Mouse (Mus musculus) right cerebral cortex, postnatal 25 days (tissue): ENCODE measurements around the gene Gm20825.
"Not testable (repeated sequence)": the region's sequence is repeated elsewhere in the genome, so short reads cannot be mapped to it uniquely, and the experiment has no call there.

ENCODE experiments used
- DNase-seq: peaks from one replicate; pipeline ENCODE4 v3.0.0; 2022

Gene Gm20825

DNA sequence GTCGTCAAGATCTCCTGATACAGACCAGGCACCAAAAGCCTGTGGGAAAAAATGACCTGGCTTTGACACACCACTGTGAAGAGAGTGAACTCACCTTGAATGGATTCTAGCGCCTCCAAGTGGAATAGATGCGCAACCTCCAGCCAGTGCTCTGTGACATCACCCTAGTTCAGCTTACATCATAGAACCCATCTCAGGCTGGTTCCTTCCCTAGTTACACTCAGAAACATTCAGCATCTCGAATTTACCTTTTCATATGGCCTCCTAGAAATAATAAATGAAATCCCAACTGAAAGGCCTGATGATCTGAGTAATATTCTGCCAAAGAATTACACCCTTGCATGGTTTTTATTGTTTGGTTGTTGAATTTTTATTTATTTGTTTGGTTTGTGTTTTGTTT, at the start of gene Gm20825:
TSS of gene Gm20825 (minus strand) at position 101 of the 400 bp plus-strand sequence.
- not testable (repeated sequence) for DNase-seq
